Mouse (Mus musculus) liver, adult 2 months (tissue): ENCODE measurements around the gene Fabp1. TPM values are rescaled to one million over a fixed set of nuclear protein-coding genes. Genes with fewer than 3 reads are reported as not detected.

Experiments
- DNase-seq: peaks from one replicate; pipeline ENCODE4 v3.0.0-alpha.2; 2011; ENCODE audit warnings: low read depth, low spot score; ENCODE audit errors: extremely low read depth
- H3K27ac ChIP-seq: fragments of 200-500 bp; replicated peaks from 2 replicates; pipeline ENCODE4 v1.5.1; 2012; ENCODE audit warnings: low read depth, mild to moderate bottlenecking, control low read depth, inconsistent platforms, low read length; ENCODE audit not compliant: insufficient read depth
- H3K27me3 ChIP-seq: fragments of 200-500 bp; 2 replicates; pipeline ENCODE4 v1.6.1; 2012; ENCODE audit warnings: mild to moderate bottlenecking, moderate library complexity, low read length, inconsistent platforms; ENCODE audit not compliant: control insufficient read depth, insufficient read depth
- H3K36me3 ChIP-seq: fragments of 200-500 bp; 2 replicates; pipeline ENCODE4 v1.6.1; 2012; ENCODE audit warnings: low read length, inconsistent platforms; ENCODE audit not compliant: control insufficient read depth, insufficient read depth
- H3K4me1 ChIP-seq: fragments of 200-500 bp; 2 replicates; pipeline ENCODE4 v1.6.1; 2011; ENCODE audit warnings: low read length; ENCODE audit not compliant: control insufficient read depth, insufficient read depth
- H3K4me3 ChIP-seq: fragments of 200-500 bp; 2 replicates; pipeline ENCODE4 v1.5.1; 2011; ENCODE audit warnings: low read depth, mild to moderate bottlenecking, control low read depth, low read length, moderate library complexity; ENCODE audit not compliant: insufficient read depth
- H3K79me2 ChIP-seq: fragments of 200-500 bp; 2 replicates; pipeline ENCODE4 v1.6.1; 2012; ENCODE audit warnings: inconsistent platforms, mild to moderate bottlenecking, low read length, moderate library complexity; ENCODE audit not compliant: control insufficient read depth, insufficient read depth
- H3K9ac ChIP-seq: fragments of 200-500 bp; 2 replicates; pipeline ENCODE4 v1.6.1; 2012; ENCODE audit warnings: low read depth, mild to moderate bottlenecking, control low read depth, inconsistent platforms, low read length
- CTCF ChIP-seq: fragments of 200-500 bp; IDR thresholded peaks from 2 replicates; pipeline ENCODE4 v1.5.1; 2011; ENCODE audit warnings: low read depth, low read length, control low read depth
- POLR2A ChIP-seq: fragments of 200-500 bp; IDR thresholded peaks from 2 replicates; pipeline ENCODE4 v1.6.1; 2011; ENCODE audit warnings: low read length, control low read depth; ENCODE audit not compliant: insufficient read depth; ENCODE audit errors: extremely low read depth
- WGBS: fragments of 180-500 bp; shearing (Covaris S2); methylation state at CpG from one replicate; pipeline ENCODE4 v1.1.7; 2018; 5-methylcytosine and 5-hydroxymethylcytosine counted together
- polyA plus RNA-seq: library from polyadenylated mRNA; depleted of rRNA; stranded (reverse); fragments of >200 nt; gene quantifications from 2 replicates; pipeline ENCODE4 v1.2.3, GENCODE M21; 2012; rRNA removed
- total RNA-seq: library from RNA; depleted of rRNA; stranded (reverse); fragments of >200 nt; gene quantifications from 2 replicates; pipeline ENCODE4 v1.2.3, GENCODE M21; 2014; rRNA removed

The Fabp1 gene
- total RNA-seq (4,448 and 10,515 TPM in 2 replicates), polyA plus RNA-seq (1,879 and 1,952 TPM in 2 replicates)

GRCm38 (mm10) chr6:71199612-71200011 lies at the start of gene Fabp1:
Gene Fabp1 (plus strand): TSS chr6:71199827.
- no peak for TF ChIP-seq CTCF
- TF ChIP-seq POLR2A: peak; percentile 93
- Histone ChIP-seq H3K27ac (peak within 1 kb of the TSS; percentile 94), H3K9ac (peak within 1 kb of the TSS; percentile 72), H3K79me2 (no peaks in the 10 kb centered on the region), H3K4me1 (peaks cover 33% of the 10 kb centered on the region), H3K4me3 (peak within 1 kb of the TSS; percentile 77), H3K36me3 (peaks cover 39% of the 10 kb centered on the region), H3K27me3 (no peaks in the 10 kb centered on the region)
- WGBS: 19% methylated on average over 4 of the region's 4 CpGs
- DNase-seq: peak; percentile 99

DNA sequence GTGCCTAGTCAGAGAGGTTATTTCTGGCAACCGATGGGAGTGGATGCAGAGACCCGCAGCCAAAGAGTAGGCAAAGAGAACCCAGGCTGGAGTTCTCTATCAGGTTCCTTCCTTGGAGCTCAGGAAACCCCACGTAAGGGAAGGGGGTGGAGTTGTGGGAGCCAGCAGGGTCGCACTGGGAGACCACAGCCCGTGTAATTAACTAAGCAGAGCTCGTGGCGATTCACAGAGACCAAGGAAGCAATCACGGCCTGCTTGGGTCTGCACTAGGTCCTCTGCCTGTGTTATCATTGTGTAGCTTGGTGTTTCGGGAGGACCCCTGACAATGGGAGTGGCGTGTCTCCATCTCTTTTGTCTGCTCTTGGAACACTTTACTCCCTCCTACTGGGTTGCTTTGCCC lies 48.5 kb upstream of the Fabp1 start:
- Histone ChIP-seq H3K4me3 (no peak overlapping the region), H3K36me3 (no peaks in the 10 kb centered on the region), H3K27ac (no peak overlapping the region)

DNA sequence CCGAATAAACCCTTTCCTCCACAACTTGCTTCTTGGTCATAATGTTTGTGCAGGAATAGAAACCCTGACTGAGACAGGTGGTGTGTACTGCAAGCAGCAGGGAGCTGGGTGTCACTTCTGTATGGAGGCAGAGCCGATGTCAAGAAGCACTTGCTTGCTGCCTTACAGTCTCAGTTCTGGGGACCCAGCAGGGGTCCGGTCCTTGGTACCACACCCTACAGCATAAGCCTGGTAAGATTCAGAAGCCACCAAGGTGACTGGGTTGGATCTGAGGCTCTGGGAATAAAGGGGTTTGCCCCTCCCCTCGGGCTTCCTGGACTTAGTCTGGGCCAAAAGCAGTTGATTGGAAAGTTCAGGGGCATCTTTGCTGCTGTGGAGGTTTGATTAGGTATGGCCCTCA lies 46.1 kb upstream of the Fabp1 start:
- no peaks in the 10 kb centered on the region; the same call in 1 of the 2 replicates for H3K4me1 ChIP-seq
- 89% methylated on average over 4 of the region's 4 CpGs for WGBS
- no peak overlapping the region for H3K9ac ChIP-seq
- H3K4me3 ChIP-seq: no peak overlapping the region
- H3K27me3 ChIP-seq: no peaks in the 10 kb centered on the region
- H3K27ac ChIP-seq: no peak overlapping the region
- no peaks in the 10 kb centered on the region for H3K36me3 ChIP-seq
- no peak for DNase-seq
- no peak for TF ChIP-seq POLR2A
- no peak for TF ChIP-seq CTCF
- no peaks in the 10 kb centered on the region for H3K79me2 ChIP-seq

More for the DNA sequence above, 48.5 kb upstream of the Fabp1 start:
- no peaks in the 10 kb centered on the region; the same call in 1 of the 2 replicates for H3K4me1 ChIP-seq
- H3K9ac ChIP-seq: no peak overlapping the region
- no peaks in the 10 kb centered on the region for H3K79me2 ChIP-seq
- WGBS: 84% methylated on average over 10 of the region's 10 CpGs
- TF ChIP-seq CTCF (no peak), POLR2A (no peak)
- H3K27me3 ChIP-seq: no peaks in the 10 kb centered on the region
- no peak for DNase-seq

DNA sequence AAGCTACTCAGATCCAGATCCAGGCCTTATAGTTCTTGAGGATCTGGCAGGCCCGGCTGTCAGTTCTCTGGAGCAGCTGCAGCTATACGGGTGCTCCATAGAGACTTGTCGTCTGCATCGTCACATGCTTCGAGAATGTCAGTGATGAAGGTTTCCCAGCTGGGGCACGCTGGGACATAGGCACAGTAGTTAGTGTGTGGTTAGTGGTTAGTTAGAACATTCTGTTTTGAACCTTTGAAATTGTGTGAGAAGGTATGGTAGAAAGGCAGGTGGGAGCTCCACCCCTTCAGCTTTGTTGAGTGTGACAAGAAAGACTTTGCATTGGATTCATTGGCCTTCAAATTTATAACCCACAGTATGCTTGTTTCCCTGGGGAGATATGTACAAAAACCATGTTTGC lies 44.8 kb upstream of the Fabp1 start:
- Histone ChIP-seq H3K27me3 (no peaks in the 10 kb centered on the region), H3K4me1 (no peaks in the 10 kb centered on the region; the same call in 1 of the 2 replicates), H3K4me3 (no peak overlapping the region), H3K36me3 (no peaks in the 10 kb centered on the region), H3K79me2 (no peaks in the 10 kb centered on the region), H3K9ac (no peak overlapping the region), H3K27ac (no peak overlapping the region)
- TF ChIP-seq CTCF: no peak
- no peak for TF ChIP-seq POLR2A
- 97% methylated on average over 6 of the region's 6 CpGs for WGBS
- no peak for DNase-seq

DNA sequence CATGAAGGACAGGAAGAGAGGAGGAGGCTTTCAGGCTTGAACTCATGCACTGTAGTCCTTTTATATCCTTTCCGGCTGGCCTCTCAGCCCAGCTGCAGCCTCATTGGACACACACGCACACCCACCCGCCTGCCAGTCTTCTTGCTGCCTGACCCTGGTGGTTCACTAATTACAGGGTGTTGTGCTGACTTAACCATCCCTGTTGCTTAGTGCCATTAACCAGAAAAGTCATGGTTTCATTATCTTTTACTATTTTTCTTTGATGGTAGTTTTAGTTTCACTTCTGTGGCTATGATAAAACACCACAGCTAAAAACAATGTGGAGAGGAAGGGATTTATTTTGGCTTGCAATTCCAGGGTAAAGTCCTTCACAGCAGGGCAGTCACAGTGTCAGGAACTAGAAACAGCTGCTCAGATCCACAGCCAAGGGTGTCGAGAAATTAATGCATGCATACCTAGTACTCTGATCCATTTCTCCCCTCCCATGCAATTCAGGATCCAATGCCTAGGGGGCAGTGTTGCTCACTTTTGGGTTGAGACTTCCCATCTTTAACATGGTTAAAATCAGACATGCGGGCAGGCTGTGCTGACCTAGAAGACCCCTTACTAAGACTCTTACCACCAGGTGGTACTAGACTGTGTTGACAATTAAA lies 42.8 kb upstream of the Fabp1 start:
- H3K9ac ChIP-seq: no peak overlapping the region
- H3K4me1 ChIP-seq: peaks cover 10% of the 10 kb centered on the region
- no peaks in the 10 kb centered on the region for H3K79me2 ChIP-seq
- no peaks in the 10 kb centered on the region for H3K36me3 ChIP-seq
- TF ChIP-seq POLR2A (no peak), CTCF (peak; percentile 39)
- DNase-seq: peak; percentile 86
- peak overlapping the region; percentile 6 for H3K27ac ChIP-seq
- H3K4me3 ChIP-seq: peak overlapping the region; percentile 2
- WGBS: 59% methylated on average over 5 of the region's 5 CpGs
- no peaks in the 10 kb centered on the region for H3K27me3 ChIP-seq

GRCm38 (mm10) chr6:71161290-71161689 lies 38.3 kb upstream of the Fabp1 start:
- Histone ChIP-seq H3K27ac (peak overlapping the region; percentile 53), H3K36me3 (no peaks in the 10 kb centered on the region), H3K4me3 (no peak overlapping the region), H3K9ac (no peak overlapping the region), H3K4me1 (peaks cover 14% of the 10 kb centered on the region), H3K79me2 (no peaks in the 10 kb centered on the region), H3K27me3 (no peaks in the 10 kb centered on the region)
- WGBS: 23% methylated on average over 7 of the region's 7 CpGs
- DNase-seq: peak; percentile 80
- TF ChIP-seq CTCF: no peak
- no peak for TF ChIP-seq POLR2A
